Mouse (Mus musculus) embryonic fibroblast, embryonic 13.5 days (primary cell): Measurements from ENCODE around the gene Igsf21.

ENCODE experiments used
- CTCF ChIP-seq: IDR thresholded peaks from 2 replicates; pipeline ENCODE4 v1.5.1; 2011; ENCODE audit warnings: mild to moderate bottlenecking, control low read depth, low read length, moderate library complexity, borderline replicate concordance; ENCODE audit not compliant: insufficient read depth
- POLR2A ChIP-seq: IDR thresholded peaks from 2 replicates; pipeline ENCODE4 v1.6.1; 2011; ENCODE audit warnings: low read depth, mild to moderate bottlenecking, control low read depth, low read length, moderate library complexity

DNA sequence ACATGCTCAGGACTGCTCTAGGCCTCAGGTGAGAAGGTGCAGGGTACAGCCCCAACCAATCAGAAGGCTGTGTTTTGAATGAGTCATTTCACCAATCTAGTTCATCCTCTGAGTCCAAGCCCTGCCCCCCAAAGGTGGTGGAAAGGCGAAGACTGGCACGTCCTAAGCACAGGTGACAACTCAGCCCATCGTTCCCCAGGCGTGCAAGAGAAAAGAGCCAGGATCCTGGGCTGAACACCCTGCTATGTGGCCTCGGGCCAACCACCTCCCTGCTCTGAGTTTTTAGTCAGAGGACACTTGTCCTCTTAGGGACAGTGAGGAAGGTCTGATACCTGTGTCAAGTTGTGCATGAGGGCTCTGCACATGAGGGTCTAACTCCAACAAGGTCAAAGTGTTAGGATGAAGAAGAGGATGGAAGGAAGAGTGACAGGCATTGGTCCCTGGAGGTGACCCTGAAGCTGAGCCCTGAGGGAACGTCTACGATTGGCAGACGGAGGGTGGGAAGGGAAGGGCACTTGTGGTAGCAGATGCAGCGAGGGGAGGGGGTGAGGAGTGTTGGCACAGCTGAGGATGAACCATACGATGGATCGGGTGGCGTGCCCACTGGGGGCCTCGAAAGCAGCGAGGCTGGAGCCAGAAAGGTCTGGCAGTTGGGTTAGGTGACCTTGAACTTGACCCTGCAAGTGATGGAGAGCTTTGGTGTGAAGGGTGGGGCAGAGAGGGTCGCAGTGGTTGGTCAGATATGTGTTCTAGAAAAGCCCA, 99.3 kb downstream of the Igsf21 start:
- no peak for TF ChIP-seq POLR2A
- TF ChIP-seq CTCF = no peak
